Mouse (Mus musculus): ENCODE measurements around the gene Rnase1.
"Not testable (repeated sequence)": the region's sequence is repeated elsewhere in the genome, so short reads cannot be mapped to it uniquely, and the experiment has no call there.

The Rnase1 gene

DNA sequence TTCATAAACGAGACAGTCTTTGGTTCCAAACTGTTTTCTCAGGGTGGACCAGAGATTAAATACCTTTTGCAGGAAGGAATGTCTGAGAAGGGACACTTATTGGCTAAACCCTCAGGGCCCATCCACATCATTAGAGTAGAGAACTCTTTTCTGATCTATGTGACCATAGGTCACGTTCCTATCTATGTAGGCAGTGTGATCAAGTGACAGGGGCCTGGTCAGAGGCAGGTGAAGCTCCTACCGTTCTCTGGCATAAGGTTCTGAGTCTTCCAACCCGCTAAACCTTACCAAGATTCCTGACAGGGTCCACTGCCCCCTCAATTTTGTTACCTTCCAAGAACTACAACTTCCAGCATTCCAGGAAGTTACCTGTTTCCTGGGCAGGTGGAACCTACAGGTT lies 4.5 kb downstream of the Rnase1 start:
- no peak for DNase-seq (ENCODE audit: extremely low read depth, low read depth)

DNA sequence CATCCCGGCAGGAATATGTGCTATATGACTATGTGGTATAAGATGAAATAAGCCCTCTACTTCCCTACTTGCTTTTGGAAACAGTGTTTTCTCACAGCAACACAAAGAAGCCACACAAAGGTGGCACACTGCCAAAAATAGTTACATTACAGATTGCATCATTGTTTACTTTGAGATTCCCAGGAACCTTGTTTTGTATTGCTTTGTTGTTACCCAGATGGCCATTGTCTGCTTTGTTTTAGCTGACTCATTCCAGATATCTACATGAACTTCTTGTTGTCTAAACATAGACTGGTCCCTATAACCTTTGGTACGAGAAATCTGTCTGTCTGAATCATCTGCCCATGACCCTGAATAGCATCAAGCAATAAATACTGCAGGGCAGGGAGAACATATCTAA lies 6.2 kb downstream of the Rnase1 start:
- DNase-seq (ENCODE audit: extremely low read depth, low read depth): no peak

DNA sequence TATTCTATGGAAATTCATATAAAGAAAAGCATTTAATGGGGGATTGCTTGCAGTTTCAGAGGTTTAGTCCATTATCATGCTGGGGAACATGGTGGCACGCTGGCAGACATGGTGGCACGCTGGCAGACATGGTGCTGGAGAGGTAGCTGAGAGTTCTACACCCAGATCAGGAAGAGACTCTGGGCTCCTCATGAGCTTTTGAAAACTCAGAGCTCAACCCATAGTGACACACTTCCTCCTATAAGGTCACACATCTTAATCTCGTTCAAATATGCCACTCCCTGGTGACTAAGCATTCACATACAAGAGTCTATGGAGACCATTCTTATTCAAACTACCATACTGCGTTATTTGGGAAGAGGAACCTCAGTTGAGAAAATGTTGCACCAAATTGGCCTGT lies 14.2 kb downstream of the Rnase1 start:
- peak; percentile 88 for DNase-seq (ENCODE audit: extremely low read depth, low read depth)

- no peak for DNase-seq (ENCODE audit: extremely low read depth, low read depth)
Observed at GRCm38 (mm10) chr14:51131086-51131815, 15.3 kb downstream of the Rnase1 start.

GRCm38 (mm10) chr14:51130315-51130940 lies 16.2 kb downstream of the Rnase1 start:
- DNase-seq (ENCODE audit: extremely low read depth, low read depth): peak; percentile 97

DNA sequence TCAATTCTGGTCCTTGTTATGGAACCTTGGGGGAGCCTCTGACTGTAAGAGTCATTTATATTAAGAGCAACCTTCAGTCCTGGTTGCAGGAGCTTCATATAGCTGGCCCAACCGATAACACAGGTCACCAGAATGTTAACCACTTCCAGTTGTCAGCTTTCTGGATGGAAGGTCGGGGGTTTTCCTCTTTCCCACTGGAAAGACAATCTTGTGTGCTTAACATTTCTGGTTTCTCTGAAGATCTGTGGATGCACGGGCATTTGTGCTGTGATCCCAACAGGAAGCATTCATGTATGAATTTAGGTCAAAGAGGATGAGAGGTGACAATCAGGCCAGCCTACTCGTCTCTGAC lies 17.0 kb downstream of the Rnase1 start:
- DNase-seq (ENCODE audit: extremely low read depth, low read depth): no peak

DNA sequence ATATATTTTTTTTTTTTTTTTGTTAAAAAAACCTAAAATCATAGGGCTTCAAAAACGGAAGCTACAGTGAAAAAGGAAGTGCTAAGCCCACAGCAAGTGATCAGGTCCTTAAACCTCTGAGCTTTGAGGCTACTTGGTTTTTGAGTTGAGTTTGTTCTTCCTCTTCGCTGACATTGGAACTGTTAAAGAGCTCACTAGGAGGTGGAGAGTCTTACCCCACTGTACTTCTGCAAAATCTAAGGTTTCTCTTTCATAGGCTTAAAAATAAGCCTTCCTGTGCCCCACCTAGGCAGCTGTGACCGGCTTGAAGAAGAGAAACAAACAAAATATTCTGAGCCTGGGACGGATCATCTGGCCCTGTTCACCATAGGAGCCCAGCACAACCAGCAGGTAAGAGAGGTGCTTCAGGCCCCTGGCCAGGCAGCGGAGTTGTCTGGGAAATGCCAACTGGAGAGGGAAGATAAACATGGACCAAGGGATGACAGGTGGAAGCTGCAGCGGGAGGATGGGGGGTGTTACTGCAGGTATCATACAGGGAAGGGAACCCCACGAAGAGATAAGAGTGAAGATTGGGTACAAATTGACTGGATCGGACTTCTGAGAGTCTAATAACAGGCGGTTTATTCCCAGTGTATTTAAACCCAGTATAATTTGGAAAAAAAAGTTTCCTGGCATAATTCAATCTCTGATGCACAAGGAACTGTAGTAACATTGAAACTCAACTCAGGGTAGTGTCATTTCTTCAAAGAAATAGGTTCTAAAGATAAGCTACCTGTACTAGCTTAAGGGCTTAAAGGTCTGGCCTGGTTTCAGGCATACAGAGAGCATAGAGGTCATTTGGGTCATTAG lies 17.6 kb downstream of the Rnase1 start:
- peak; percentile 82 for DNase-seq (ENCODE audit: extremely low read depth, low read depth)

GRCm38 (mm10) chr14:51127648-51128258 lies 18.8 kb downstream of the Rnase1 start:
- DNase-seq (ENCODE audit: extremely low read depth, low read depth): no peak

DNA sequence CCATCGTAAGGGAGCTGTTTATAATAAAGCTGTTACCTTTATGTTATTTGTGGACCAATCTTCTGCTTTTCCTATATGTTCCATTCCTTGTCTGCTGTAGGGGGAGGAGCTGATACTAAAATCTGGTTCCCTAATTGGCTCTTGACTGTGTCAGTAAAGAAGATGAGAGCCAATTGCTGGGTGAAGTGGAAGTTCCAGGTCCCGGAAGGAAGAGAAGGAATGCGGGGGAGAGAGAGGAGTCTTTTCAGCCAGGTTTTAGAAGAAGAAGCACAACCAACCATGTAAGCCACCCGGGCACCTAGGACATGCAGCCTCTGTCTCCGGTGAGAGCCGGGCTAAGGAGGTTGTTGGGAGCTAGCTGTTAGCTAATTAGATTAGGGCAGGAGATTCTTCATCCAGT lies 20.9 kb downstream of the Rnase1 start:
- DNase-seq (ENCODE audit: extremely low read depth, low read depth): peak; percentile 96

DNA sequence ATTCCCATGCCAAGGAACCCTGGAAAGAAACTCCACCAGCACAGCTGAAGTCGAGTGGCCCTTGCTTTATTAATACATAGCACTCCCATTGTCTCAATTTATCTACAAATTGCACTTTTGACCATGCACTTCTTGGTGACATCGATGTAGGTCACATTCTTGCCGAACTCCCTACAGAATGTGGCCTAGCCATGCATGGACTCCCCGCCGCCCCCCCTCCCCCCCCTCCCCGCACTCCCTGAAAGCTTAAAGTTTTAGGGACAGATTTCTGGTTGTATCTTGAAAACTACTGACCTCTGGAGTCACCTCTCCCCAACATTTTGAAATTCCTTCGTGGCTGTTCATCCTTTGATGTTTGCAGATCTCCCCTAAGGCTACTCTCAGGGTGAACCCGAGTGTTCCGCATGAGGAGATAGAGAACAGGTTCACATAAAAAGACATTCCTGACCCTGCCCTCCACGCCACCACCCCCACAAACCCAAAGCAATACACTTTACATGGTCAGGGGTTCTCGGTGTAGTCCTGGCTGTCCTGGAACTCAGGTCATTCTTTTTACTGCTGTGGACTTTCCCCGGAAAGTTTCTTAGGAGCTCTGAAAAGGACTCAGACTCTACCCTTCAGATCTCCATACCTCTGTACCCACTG lies 32.5 kb downstream of the Rnase1 start, which contains the start of gene Eddm3b:
Gene Eddm3b, plus strand, starts transcription at position 511 of the 645 bp plus-strand sequence.
- no peak for DNase-seq (ENCODE audit: extremely low read depth, low read depth)

- DNase-seq (ENCODE audit: extremely low read depth, low read depth): no peak
Observed at GRCm38 (mm10) chr14:51113476-51113875, 33.1 kb downstream of the Rnase1 start.

GRCm38 (mm10) chr14:51111966-51112365 lies 34.6 kb downstream of the Rnase1 start:
- DNase-seq (ENCODE audit: extremely low read depth, low read depth): no peak

DNA sequence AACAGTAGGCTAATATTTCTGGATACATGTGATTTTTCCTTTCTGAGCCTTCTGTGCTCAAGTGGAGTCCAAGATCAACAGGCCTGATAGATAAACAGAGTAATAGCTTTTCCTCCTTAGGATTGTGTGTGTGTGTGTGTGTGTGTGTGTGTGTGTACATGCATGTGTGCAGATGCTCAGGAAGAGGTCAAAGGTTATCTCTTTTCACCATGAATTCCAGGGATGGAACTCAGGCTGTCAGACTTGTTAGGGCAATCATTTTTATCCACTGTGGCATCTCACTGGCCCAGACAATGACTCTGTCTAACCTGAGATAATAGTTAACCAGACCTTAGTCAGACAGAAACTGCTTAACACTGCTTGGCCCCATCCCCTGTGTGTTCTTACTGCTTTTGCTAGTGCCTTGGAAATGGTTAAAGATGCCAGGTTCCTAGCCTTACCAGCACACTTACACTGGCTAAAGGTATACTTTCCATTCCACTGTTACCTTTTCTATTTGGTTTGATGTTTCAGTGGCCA lies 40.1 kb downstream of the Rnase1 start:
- no peak for DNase-seq (ENCODE audit: extremely low read depth, low read depth)

- DNase-seq (ENCODE audit: extremely low read depth, low read depth): no peak
Observed at GRCm38 (mm10) chr14:51104366-51104765, 42.2 kb downstream of the Rnase1 start.

DNA sequence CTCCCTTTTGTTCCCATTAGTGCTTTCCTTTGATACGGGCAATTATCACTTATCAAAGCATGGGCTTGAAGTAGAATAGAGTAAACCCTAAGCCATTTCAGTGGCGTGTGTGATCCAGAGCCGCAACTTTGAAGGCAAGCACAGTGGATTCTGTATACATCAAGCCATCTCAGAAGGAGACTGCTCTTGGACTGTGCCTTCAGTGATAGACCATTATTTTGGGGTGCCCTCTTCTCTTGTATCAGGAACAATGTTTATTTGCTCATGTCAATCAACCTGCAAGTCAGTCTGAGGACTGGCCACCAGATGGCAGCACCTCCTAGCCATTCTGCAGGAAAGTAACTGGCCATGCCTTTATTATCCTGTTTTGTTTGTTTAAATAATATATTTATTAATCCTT lies 43.4 kb downstream of the Rnase1 start:
- no peak for DNase-seq (ENCODE audit: extremely low read depth, low read depth)

DNA sequence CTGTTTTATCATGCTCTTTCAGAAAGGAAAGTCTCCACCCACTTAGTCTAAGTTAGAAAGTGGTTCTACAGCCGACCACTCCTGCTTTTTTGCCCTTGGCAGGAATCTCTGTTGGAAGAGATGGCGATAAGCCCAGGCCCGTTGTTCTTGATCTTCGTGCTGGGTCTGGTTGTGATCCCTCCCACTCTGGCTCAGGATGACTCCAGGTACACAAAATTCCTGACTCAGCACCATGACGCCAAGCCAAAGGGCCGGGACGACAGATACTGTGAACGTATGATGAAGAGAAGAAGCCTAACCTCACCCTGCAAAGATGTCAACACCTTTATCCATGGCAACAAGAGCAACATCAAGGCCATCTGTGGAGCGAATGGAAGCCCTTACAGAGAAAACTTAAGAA lies 45.3 kb downstream of the Rnase1 start:
- no peak for DNase-seq (ENCODE audit: extremely low read depth, low read depth)

DNA sequence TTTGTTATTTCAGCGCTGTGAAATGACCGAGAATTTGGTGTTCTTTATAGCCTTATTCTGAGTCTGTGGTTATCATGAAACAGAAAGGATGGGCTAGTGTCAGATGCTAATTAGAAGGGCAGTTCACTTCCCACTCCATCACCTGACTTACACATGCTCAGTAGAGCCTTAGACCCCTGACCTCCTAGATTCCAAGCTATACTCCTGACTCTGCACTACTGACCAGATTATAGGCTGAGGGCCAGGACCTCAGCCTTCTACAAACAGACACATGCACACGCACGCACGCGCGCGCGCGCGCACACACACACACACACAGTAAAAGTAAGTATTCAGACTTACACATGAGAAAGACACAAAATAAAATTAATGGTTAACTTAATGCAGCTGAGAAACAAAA lies 47.7 kb downstream of the Rnase1 start:
- DNase-seq (ENCODE audit: extremely low read depth, low read depth): no peak

- DNase-seq (ENCODE audit: extremely low read depth, low read depth): not testable (repeated sequence)
Observed at GRCm38 (mm10) chr14:51098300-51098699, 48.3 kb downstream of the Rnase1 start.

GRCm38 (mm10) chr14:51095736-51096524 lies 50.7 kb downstream of the Rnase1 start:
- DNase-seq (ENCODE audit: extremely low read depth, low read depth): no peak
